Mouse (Mus musculus) bone marrow macrophage, adult 2 months (primary cell): ENCODE measurements at regions not wholly inside any gene's neighbourhood (a gene's known extent, or its start where the extent isn't known, plus 50 kb on each side); places are given as distances from the start of the nearest gene placed in this dataset.

Experiments used
- CTCF ChIP-seq: IDR thresholded peaks from 2 replicates; pipeline ENCODE4 v1.5.1; 2012; ENCODE audit warnings: low read depth, mild to moderate bottlenecking, low read length, moderate library complexity
- POLR2A ChIP-seq: IDR thresholded peaks from 2 replicates; pipeline ENCODE4 v1.6.1; 2012; ENCODE audit warnings: mild to moderate bottlenecking, low read depth, low read length, borderline replicate concordance

DNA sequence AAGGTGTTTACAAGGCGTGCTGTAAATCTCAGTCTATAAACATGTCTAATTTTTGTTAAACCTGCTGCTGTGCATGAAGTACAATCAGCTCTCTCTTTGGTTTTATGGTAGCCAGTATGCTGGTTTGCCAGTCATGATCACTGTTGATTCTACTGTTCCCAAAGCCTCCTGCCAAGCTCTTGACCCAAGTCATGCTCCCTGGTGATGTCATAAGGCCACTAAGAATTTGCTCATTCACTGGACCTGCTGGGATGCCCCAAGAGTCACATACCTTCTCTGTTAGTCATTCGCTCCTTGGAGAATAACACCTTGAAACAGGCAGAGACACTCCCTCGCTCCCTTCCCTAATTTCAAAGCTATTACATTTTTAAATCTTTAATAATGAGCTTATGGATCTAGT lies 207.2 kb downstream of the Npr3 start:
- TF ChIP-seq CTCF (no peak), POLR2A (no peak)
